Mouse (Mus musculus) lung, postnatal 0 days (tissue): ENCODE results near the gene Wap. TPM values are rescaled to one million over a fixed set of nuclear protein-coding genes. Genes with fewer than 3 reads are reported as not detected.
"Not testable (repeated sequence)": the region's sequence is repeated elsewhere in the genome, so short reads cannot be mapped to it uniquely, and the experiment has no call there.

ENCODE experiments used
- ATAC-seq: fragments of 200-750 bp; cut with Nextera tagmentation; 2 replicates; pipeline ENCODE4 v1.8.0; 2017; ENCODE audit warnings: moderate library complexity
- DNase-seq: peaks from one replicate; pipeline ENCODE4 v3.0.0-alpha.2; 2016; ENCODE audit warnings: low spot score
- H3K27ac ChIP-seq: fragments of 300-500 bp; sonication (generic); 2 replicates; pipeline ENCODE4 v1.5.1; 2014; ENCODE audit warnings: antibody characterized with exemption, mild to moderate bottlenecking, low read length, mixed read lengths
- H3K27me3 ChIP-seq: fragments of 300-500 bp; sonication (generic); replicated peaks from 2 replicates; pipeline ENCODE4 v1.6.1; 2014; ENCODE audit warnings: low read length, mixed read lengths; ENCODE audit not compliant: insufficient read depth
- H3K36me3 ChIP-seq: fragments of 300-500 bp; sonication (generic); 2 replicates; pipeline ENCODE4 v1.6.1; 2014; ENCODE audit warnings: low read length, mixed read lengths; ENCODE audit not compliant: insufficient read depth
- H3K4me1 ChIP-seq: fragments of 300-500 bp; sonication (generic); 2 replicates; pipeline ENCODE4 v1.6.1; 2014; ENCODE audit warnings: antibody characterized with exemption, low read depth, low read length, mixed read lengths; ENCODE audit not compliant: insufficient read depth
- H3K4me2 ChIP-seq: fragments of 300-500 bp; sonication (generic); replicated peaks from 2 replicates; pipeline ENCODE4 v1.6.1; 2014; ENCODE audit warnings: low read depth, mild to moderate bottlenecking, low read length, moderate library complexity, mixed read lengths
- H3K4me3 ChIP-seq: fragments of 300-500 bp; sonication (generic); 2 replicates; pipeline ENCODE4 v1.5.1; 2014; ENCODE audit warnings: low read depth, low read length
- H3K9ac ChIP-seq: fragments of 300-500 bp; sonication (generic); replicated peaks from 2 replicates; pipeline ENCODE4 v1.6.1; 2014; ENCODE audit warnings: low read depth, mild to moderate bottlenecking
- H3K9me3 ChIP-seq: fragments of 300-500 bp; sonication (generic); 2 replicates; pipeline ENCODE4 v1.6.1; 2016; ENCODE audit warnings: low read length, mixed read lengths
- CTCF ChIP-seq: IDR thresholded peaks from 2 replicates; pipeline ENCODE4 v1.5.1; 2016; ENCODE audit warnings: antibody characterized with exemption, mild to moderate bottlenecking
- EP300 ChIP-seq: IDR thresholded peaks from 2 replicates; pipeline ENCODE4 v1.6.1; 2016; ENCODE audit warnings: antibody characterized with exemption, mild to moderate bottlenecking, control low read depth
- WGBS: fragments of 180-500 bp; shearing (Covaris S2); extraction: QIAGEN DNeasy Blood & Tissue Kit; methylation state at CpG from one replicate; pipeline ENCODE4 v1.1.7; 2014; 5-methylcytosine and 5-hydroxymethylcytosine counted together
- polyA plus RNA-seq: library from polyadenylated mRNA; unstranded; fragments of >200 nt; fragmentation: Nextera tagmentation; extraction: Ambion mirVana; gene quantifications from 2 replicates; pipeline ENCODE4 v1.2.1, GENCODE M21; 2015

Gene Wap
- polyA plus RNA-seq, 1 experiment from 2014 or later = not detected

GRCm38 (mm10) chr11:6658271-6658670 lies 19.8 kb upstream of the Wap start, which contains the start of gene Ramp3:
Ramp3 (plus strand) TSS chr11:6658521.
- Histone ChIP-seq H3K27me3 (no peaks in the 10 kb centered on the region), H3K4me1 (no peaks in the 10 kb centered on the region), H3K36me3 (no peaks in the 10 kb centered on the region), H3K9me3 (no peaks in the 10 kb centered on the region), H3K4me2 (peak within 1 kb of the TSS; percentile 66), H3K9ac (no peak within 1 kb of the TSS), H3K4me3 (peak within 1 kb of the TSS; percentile 26), H3K27ac (no peak within 1 kb of the TSS)
- ATAC-seq = peak; percentile 56
- 1% methylated on average over 16 of the region's 18 CpGs for WGBS
- peak; percentile 51 for DNase-seq
- TF ChIP-seq CTCF (no peak), EP300 (no peak)

GRCm38 (mm10) chr11:6654903-6655302 lies 16.5 kb upstream of the Wap start:
- H3K4me3 ChIP-seq = no peak overlapping the region
- no peak overlapping the region for H3K4me2 ChIP-seq
- TF ChIP-seq CTCF (peak; percentile 92), EP300 (no peak)
- 2% methylated on average over 2 of the region's 2 CpGs for WGBS
- no peak overlapping the region for H3K27ac ChIP-seq
- no peaks in the 10 kb centered on the region for H3K36me3 ChIP-seq
- H3K4me1 ChIP-seq = no peaks in the 10 kb centered on the region
- no peak overlapping the region for H3K9ac ChIP-seq
- ATAC-seq (peak; percentile 68), DNase-seq (peak; percentile 91)
- H3K9me3 ChIP-seq = no peaks in the 10 kb centered on the region
- no peaks in the 10 kb centered on the region for H3K27me3 ChIP-seq

GRCm38 (mm10) chr11:6652978-6653377 lies 14.5 kb upstream of the Wap start:
- H3K36me3 ChIP-seq, H3K27ac ChIP-seq, H3K4me3 ChIP-seq, DNase-seq, ATAC-seq, H3K27me3 ChIP-seq, H3K9ac ChIP-seq, H3K4me2 ChIP-seq, H3K4me1 ChIP-seq, H3K9me3 ChIP-seq: not testable (repeated sequence)
- peak; percentile 63 for TF ChIP-seq CTCF
- WGBS = 73% methylated on average over 3 of the region's 3 CpGs

- 45% methylated on average over 7 of the region's 7 CpGs for WGBS
These were observed 12.1 kb upstream of the Wap start for GRCm38 (mm10) chr11:6650519-6650918.

GRCm38 (mm10) chr11:6647831-6648724 lies 9.6 kb upstream of the Wap start:
- H3K9me3 ChIP-seq = no peaks in the 10 kb centered on the region
- ATAC-seq (no peak), DNase-seq (no peak)
- H3K9ac ChIP-seq = no peak overlapping the region
- H3K4me1 ChIP-seq = no peaks in the 10 kb centered on the region
- H3K27me3 ChIP-seq = no peaks in the 10 kb centered on the region
- H3K4me2 ChIP-seq = no peak overlapping the region
- H3K4me3 ChIP-seq = no peak overlapping the region
- TF ChIP-seq EP300 (no peak), CTCF (no peak)
- 52% methylated on average over 9 of the region's 9 CpGs for WGBS
- no peak overlapping the region for H3K27ac ChIP-seq
- H3K36me3 ChIP-seq = no peaks in the 10 kb centered on the region

More at GRCm38 (mm10) chr11:6650519-6650918, 12.1 kb upstream of the Wap start:
- no peak overlapping the region for H3K27ac ChIP-seq
- no peak for TF ChIP-seq EP300
- TF ChIP-seq CTCF = no peak
- DNase-seq = no peak
- no peak overlapping the region for H3K4me2 ChIP-seq
- no peak overlapping the region for H3K4me3 ChIP-seq
- no peak for ATAC-seq
- H3K27me3 ChIP-seq = no peaks in the 10 kb centered on the region
- no peaks in the 10 kb centered on the region for H3K9me3 ChIP-seq
- H3K4me1 ChIP-seq = no peaks in the 10 kb centered on the region
- H3K36me3 ChIP-seq = no peaks in the 10 kb centered on the region
- no peak overlapping the region for H3K9ac ChIP-seq

- no peaks in the 10 kb centered on the region for H3K4me1 ChIP-seq
- no peak overlapping the region for H3K9ac ChIP-seq
- ATAC-seq (no peak), DNase-seq (no peak)
- H3K9me3 ChIP-seq = no peaks in the 10 kb centered on the region
- no peak overlapping the region for H3K27ac ChIP-seq
- no peak overlapping the region for H3K4me3 ChIP-seq
- TF ChIP-seq EP300 (no peak), CTCF (no peak)
- H3K4me2 ChIP-seq = no peak overlapping the region
- no peaks in the 10 kb centered on the region for H3K27me3 ChIP-seq
- WGBS = 70% methylated on average over 6 of the region's 6 CpGs
- H3K36me3 ChIP-seq = no peaks in the 10 kb centered on the region
These were observed 6.1 kb upstream of the Wap start for GRCm38 (mm10) chr11:6644566-6644965.
